Mouse (Mus musculus) kidney, adult 2 months (tissue): ENCODE measurements around the gene C8a. TPM values are rescaled to one million over a fixed set of nuclear protein-coding genes. Genes with fewer than 3 reads are reported as not detected.

ENCODE experiments used
- DNase-seq: peaks from one replicate; pipeline ENCODE4 v3.0.0; 2021
- H3K27ac ChIP-seq: fragments of 200-500 bp; 2 replicates; pipeline ENCODE4 v1.5.1; 2012; ENCODE audit warnings: low read depth, low read length, control low read depth, inconsistent platforms; ENCODE audit not compliant: insufficient read depth
- H3K27me3 ChIP-seq: fragments of 200-500 bp; replicated peaks from 2 replicates; pipeline ENCODE4 v1.6.1; 2012; ENCODE audit warnings: mild to moderate bottlenecking, moderate library complexity, low read length, inconsistent platforms; ENCODE audit not compliant: control insufficient read depth, insufficient read depth
- H3K36me3 ChIP-seq: fragments of 200-500 bp; 2 replicates; pipeline ENCODE4 v1.6.1; 2012; ENCODE audit warnings: mild to moderate bottlenecking, moderate library complexity, low read length, inconsistent platforms; ENCODE audit not compliant: control insufficient read depth, insufficient read depth
- H3K4me1 ChIP-seq: fragments of 200-500 bp; 2 replicates; pipeline ENCODE4 v1.6.1; 2011; ENCODE audit warnings: low read length; ENCODE audit not compliant: control insufficient read depth, insufficient read depth
- H3K4me3 ChIP-seq: fragments of 200-500 bp; 2 replicates; pipeline ENCODE4 v1.5.1; 2011; ENCODE audit warnings: mild to moderate bottlenecking, low read depth, low read length, control low read depth; ENCODE audit not compliant: insufficient read depth
- CTCF ChIP-seq: fragments of 200-500 bp; conservative IDR thresholded peaks from 2 replicates; pipeline ENCODE4 v1.5.1; 2011; ENCODE audit warnings: low read depth, mild to moderate bottlenecking, control low read depth, low read length, moderate library complexity, mixed read lengths; ENCODE audit not compliant: insufficient read depth, insufficient read length
- POLR2A ChIP-seq: fragments of 200-500 bp; IDR thresholded peaks from one replicate; pipeline ENCODE4 v1.6.1; 2011; ENCODE audit warnings: low read depth, low read length, control low read depth
- WGBS: fragments of 180-500 bp; shearing (Covaris S2); methylation state at CpG from one replicate; pipeline ENCODE4 v1.1.7; 2018; 5-methylcytosine and 5-hydroxymethylcytosine counted together
- polyA plus RNA-seq: library from polyadenylated mRNA; depleted of rRNA; stranded (reverse); fragments of >200 nt; gene quantifications from 2 replicates; pipeline ENCODE4 v1.2.3, GENCODE M21; 2012; rRNA removed

C8a gene
- polyA plus RNA-seq, 1 experiment = 10.4 TPM

DNA sequence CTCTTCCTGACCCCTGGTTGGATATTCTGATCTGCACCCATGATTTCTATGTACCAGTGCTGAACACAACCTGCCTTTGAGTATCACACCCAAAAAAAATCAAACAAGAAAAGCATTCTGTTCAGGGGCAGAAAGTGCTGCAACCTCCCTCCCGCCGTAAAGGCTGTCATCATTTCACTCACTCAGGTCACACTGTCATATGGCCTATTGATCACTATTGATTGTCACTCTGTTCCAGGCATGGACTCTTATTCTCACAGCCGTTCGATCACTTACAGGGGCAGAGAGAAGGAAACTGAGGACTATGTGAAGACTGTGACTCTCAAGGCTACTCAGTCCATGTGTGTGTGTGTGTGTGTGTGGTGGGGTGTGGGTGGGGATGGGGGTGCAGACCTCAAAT, 108.0 kb downstream of the C8a start:
- Histone ChIP-seq H3K27ac (no peak overlapping the region), H3K27me3 (no peaks in the 10 kb centered on the region), H3K4me1 (no peaks in the 10 kb centered on the region), H3K4me3 (no peak overlapping the region), H3K36me3 (no peaks in the 10 kb centered on the region)
- WGBS = 93% methylated on average over 4 of the region's 4 CpGs
- no peak for TF ChIP-seq CTCF
- TF ChIP-seq POLR2A = no peak
- DNase-seq = no peak

DNA sequence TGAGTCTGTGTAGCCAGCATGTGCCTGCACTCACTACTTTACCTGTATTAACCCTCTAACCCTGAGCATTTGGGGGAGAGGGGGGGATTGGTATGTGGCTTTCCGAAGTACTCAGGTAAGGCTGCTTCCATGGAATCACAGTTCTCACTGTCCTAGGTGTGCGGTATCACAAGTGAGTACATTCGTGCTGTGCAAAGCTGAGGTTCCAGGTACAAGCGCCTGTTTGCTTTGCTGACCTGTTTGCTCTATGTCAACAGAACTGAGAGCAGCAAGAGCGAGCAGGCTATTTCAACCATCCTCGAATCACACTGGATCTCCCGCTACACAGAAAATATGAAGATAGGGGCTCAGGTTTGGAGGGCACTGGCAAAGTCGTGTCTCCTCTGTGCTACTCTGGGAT, 110.1 kb downstream of the C8a start, which contains the start of gene C8b:
Gene C8b (plus strand): TSS at position 253 of the 400 bp plus-strand sequence.
- no peak within 1 kb of the TSS for H3K27ac ChIP-seq
- no peak for DNase-seq
- TF ChIP-seq POLR2A = no peak
- no peak for TF ChIP-seq CTCF
- WGBS = 93% methylated on average over 8 of the region's 8 CpGs
- no peaks in the 10 kb centered on the region for H3K27me3 ChIP-seq
- H3K4me1 ChIP-seq = no peaks in the 10 kb centered on the region
- no peaks in the 10 kb centered on the region for H3K36me3 ChIP-seq
- H3K4me3 ChIP-seq = no peak within 1 kb of the TSS

Other genes with a start within 250 kb of the C8a start
- gene C8b, start 110.1 kb downstream of the C8a start, polyA plus RNA-seq = not detected in 2 replicates
- gene Gm17662, start 19.1 kb downstream of the C8a start, polyA plus RNA-seq = not detected in 2 replicates
- 0.41 and 0.48 TPM in 2 replicates for gene Fyb2, start 37.1 kb upstream of the C8a start, polyA plus RNA-seq
- 23.9 and 25.8 TPM in 2 replicates for gene Prkaa2, start 233.5 kb upstream of the C8a start, polyA plus RNA-seq